Mouse (Mus musculus) liver, postnatal 0 days (tissue): Measurements from ENCODE around the gene Marcks.

Experiments used
- CTCF ChIP-seq: sonication (generic); IDR thresholded peaks from 2 replicates; pipeline ENCODE4 v1.5.1; 2016; ENCODE audit warnings: antibody characterized with exemption, low read depth
- EP300 ChIP-seq: IDR thresholded peaks from 2 replicates; pipeline ENCODE4 v1.6.1; 2016; ENCODE audit warnings: antibody characterized with exemption, low read depth, mild to moderate bottlenecking

DNA sequence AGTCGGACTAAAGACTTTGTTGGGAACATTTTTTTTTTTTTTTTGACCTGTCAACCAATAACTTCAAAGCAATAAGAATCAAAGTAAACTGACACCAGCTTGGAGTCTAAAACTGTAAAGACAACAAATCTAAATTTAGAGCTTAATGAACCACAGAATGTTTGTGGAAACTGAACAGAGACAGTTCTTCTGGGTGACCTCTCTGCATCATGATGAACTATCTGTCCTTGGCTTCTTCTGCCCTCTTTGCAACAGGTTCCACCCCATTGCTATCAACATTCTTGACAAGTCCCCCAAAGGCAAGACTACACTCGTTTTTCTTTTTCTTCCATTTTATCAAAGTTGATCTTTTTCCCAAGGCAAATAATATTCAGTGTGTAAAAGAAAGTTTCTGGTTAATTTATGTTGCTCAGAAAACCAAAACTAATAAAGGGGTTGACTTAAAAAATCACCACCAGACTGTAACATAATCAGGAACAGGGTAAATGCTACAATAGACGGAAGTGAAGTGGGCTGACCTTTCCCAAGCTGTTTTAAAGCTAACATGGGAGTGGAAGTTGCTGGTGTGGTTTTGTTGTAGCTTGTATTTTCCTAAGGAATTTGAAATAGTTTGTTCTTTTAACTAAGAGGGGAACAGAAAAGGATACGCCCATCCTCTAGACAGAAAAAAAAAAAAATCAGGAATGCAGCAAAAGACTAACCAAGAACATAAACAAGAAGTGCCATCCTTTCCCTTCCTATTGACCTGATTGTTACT, 31.7 kb downstream of the Marcks start:
- no peak for TF ChIP-seq EP300
- TF ChIP-seq CTCF = no peak
